Mouse (Mus musculus): ENCODE results near the gene Pramef12. TPM values are rescaled to one million over a fixed set of nuclear protein-coding genes. Genes with fewer than 3 reads are reported as not detected.

Gene Pramef12
- total and polyA plus RNA-seq, 3 experiments: not detected

DNA sequence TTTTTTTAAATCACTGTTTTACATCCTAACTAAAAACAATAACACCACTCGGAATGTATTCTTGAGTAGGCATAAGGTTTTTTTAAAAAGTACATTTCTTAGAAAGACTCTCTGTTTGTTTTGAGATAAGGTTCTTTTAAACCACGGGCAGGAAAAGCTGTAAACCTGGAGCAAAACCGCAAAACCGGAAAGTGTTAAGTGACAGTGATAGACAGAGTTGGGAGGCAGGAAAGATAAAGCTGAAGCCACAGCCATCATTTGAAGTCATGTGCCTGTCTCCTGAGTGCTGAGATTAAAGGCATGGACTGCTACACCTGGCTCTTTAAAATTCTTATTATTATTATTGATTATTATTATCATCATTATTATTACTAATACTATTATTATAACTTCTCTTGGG lies 5.6 kb downstream of the Pramef12 start:
- no peaks in the 10 kb centered on the region for H3K9me3 ChIP-seq (replicated peaks; ENCODE audit: insufficient read depth, low read length)
- H3K27me3 ChIP-seq (ENCODE audit: control insufficient read depth in 1 of 2, insufficient read depth in 2 of 2, low read length in 2 of 2): no peaks in the 10 kb centered on the region
- DNase-seq (ENCODE audit: low read depth, low spot score): no peak
- H3K36me3 ChIP-seq (ENCODE audit: control insufficient read depth in 1 of 2, insufficient read depth in 2 of 2, low read length in 2 of 2): no peaks in the 10 kb centered on the region
- H3K4me1 ChIP-seq (ENCODE audit: control insufficient read depth in 1 of 2, insufficient read depth in 2 of 2, low read length in 2 of 2): no peaks in the 10 kb centered on the region
- H3K27ac ChIP-seq (ENCODE audit: control insufficient read depth, low read depth, low read length): no peak overlapping the region
- H3K4me3 ChIP-seq (ENCODE audit: control insufficient read depth in 1 of 2, insufficient read depth in 1 of 2, low read depth in 2 of 2, low read length in 2 of 2): no peak overlapping the region
- no peak for TF ChIP-seq USF1 (IDR thresholded peaks at IDR 0.05; ENCODE audit: low read depth, low read length)
- no peak for TF ChIP-seq GABPA (IDR thresholded peaks at IDR 0.05; ENCODE audit: low read depth, low read length)
- TF ChIP-seq POLR2AphosphoS2 (IDR thresholded peaks at IDR 0.05; ENCODE audit: low read length): no peak
- no peak for TF ChIP-seq POLR2A (IDR thresholded peaks at IDR 0.05; ENCODE audit: control insufficient read depth in 1 of 2, insufficient read depth in 1 of 2, low read depth in 1 of 2, low read length in 2 of 2, poor library complexity in 1 of 2)
- no peak for TF ChIP-seq ZKSCAN1 (IDR thresholded peaks at IDR 0.05; ENCODE audit: low read depth, low read length)
- no peak for TF ChIP-seq POLR2AphosphoS5 (IDR thresholded peaks at IDR 0.05; ENCODE audit: borderline replicate concordance, low read depth, low read length)
- TF ChIP-seq USF2 (IDR thresholded peaks at IDR 0.05; ENCODE audit: borderline replicate concordance in 1 of 2, insufficient read depth in 1 of 2, low read depth in 1 of 2, low read length in 2 of 2): no peak
- TF ChIP-seq E2F4 (IDR thresholded peaks at IDR 0.05; ENCODE audit: borderline replicate concordance, low read depth, low read length): no peak
- no peak for TF ChIP-seq RAD21 (IDR thresholded peaks at IDR 0.05; ENCODE audit: low read depth, low read length)
- no peak for TF ChIP-seq MAZ (IDR thresholded peaks at IDR 0.05; ENCODE audit: low read depth, low read length)
- no peak for TF ChIP-seq CHD1 (IDR thresholded peaks at IDR 0.05; ENCODE audit: low read depth, low read length)
- no peak for TF ChIP-seq CTCF (IDR thresholded peaks at IDR 0.05 in 2 of 3, conservative IDR thresholded peaks at IDR 0.05 in 1 of 3; ENCODE audit: control insufficient read depth in 1 of 3, insufficient read depth in 1 of 3, low read depth in 2 of 3, low read length in 3 of 3, poor library complexity in 1 of 3, severe bottlenecking in 1 of 3)
- TF ChIP-seq CHD2 (IDR thresholded peaks at IDR 0.05; ENCODE audit: low read length): no peak
- TF ChIP-seq ELF1 (IDR thresholded peaks at IDR 0.05; ENCODE audit: low read depth, low read length): no peak
- TF ChIP-seq TAL1 (IDR thresholded peaks at IDR 0.05; ENCODE audit: low read length): no peak
- no peak for TF ChIP-seq JUND (IDR thresholded peaks at IDR 0.05; ENCODE audit: low read depth, low read length)
- no peak for TF ChIP-seq TCF12 (IDR thresholded peaks at IDR 0.05; ENCODE audit: low read depth, low read length)
- H3K9ac ChIP-seq (ENCODE audit: control insufficient read depth, low read depth, low read length, poor library complexity, severe bottlenecking): no peak overlapping the region
- no peaks in the 10 kb centered on the region for H3K79me2 ChIP-seq (ENCODE audit: control insufficient read depth, insufficient read depth, low read length, poor library complexity)

DNA sequence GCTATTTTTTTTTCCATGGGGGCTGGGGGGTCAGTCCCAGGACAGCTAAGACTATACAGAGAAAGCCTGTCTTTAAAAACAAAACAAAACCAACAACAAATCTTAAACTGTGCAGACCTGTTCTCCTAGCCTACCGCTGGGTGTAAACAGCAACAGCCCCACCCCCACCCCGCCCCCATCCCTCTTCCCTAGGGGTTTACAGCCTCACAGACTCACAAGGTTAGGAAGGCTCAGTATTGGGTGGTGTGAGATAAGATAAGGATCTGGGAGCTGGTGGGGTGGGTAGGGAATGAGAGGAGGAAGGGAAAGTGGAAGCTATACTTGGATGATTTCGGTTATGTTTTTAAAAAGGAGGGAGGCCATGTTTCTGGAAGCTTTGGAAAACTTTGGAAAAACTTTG lies 11.9 kb downstream of the Pramef12 start:
- H3K9ac ChIP-seq (ENCODE audit: control insufficient read depth, low read depth, low read length, poor library complexity, severe bottlenecking): no peak overlapping the region
- H3K79me2 ChIP-seq (ENCODE audit: control insufficient read depth, insufficient read depth, low read length, poor library complexity): no peaks in the 10 kb centered on the region
- H3K4me1 ChIP-seq (ENCODE audit: control insufficient read depth in 1 of 2, insufficient read depth in 2 of 2, low read length in 2 of 2): no peaks in the 10 kb centered on the region
- H3K27me3 ChIP-seq (ENCODE audit: control insufficient read depth in 1 of 2, insufficient read depth in 2 of 2, low read length in 2 of 2): no peaks in the 10 kb centered on the region
- H3K9me3 ChIP-seq (replicated peaks; ENCODE audit: insufficient read depth, low read length): no peaks in the 10 kb centered on the region
- H3K36me3 ChIP-seq (ENCODE audit: control insufficient read depth in 1 of 2, insufficient read depth in 2 of 2, low read length in 2 of 2): no peaks in the 10 kb centered on the region
- TF ChIP-seq NELFE (IDR thresholded peaks at IDR 0.05; ENCODE audit: low read depth, low read length): no peak
- TF ChIP-seq CHD2 (IDR thresholded peaks at IDR 0.05; ENCODE audit: low read length): no peak
- no peak for TF ChIP-seq NRF1 (IDR thresholded peaks at IDR 0.05; ENCODE audit: insufficient read depth, low read depth, low read length, poor library complexity, severe bottlenecking)
- no peak for TF ChIP-seq ELF1 (IDR thresholded peaks at IDR 0.05; ENCODE audit: low read depth, low read length)
- no peak for TF ChIP-seq USF1 (IDR thresholded peaks at IDR 0.05; ENCODE audit: low read depth, low read length)
- no peak for TF ChIP-seq UBTF (IDR thresholded peaks at IDR 0.05; ENCODE audit: borderline replicate concordance, insufficient read depth, low read depth, low read length)
- no peak for TF ChIP-seq TAL1 (IDR thresholded peaks at IDR 0.05; ENCODE audit: low read length)
- TF ChIP-seq MEF2A (IDR thresholded peaks at IDR 0.05; ENCODE audit: extremely low read depth, insufficient replicate concordance, low read depth, low read length, poor library complexity, severe bottlenecking): no peak
- no peak for TF ChIP-seq TBP (IDR thresholded peaks at IDR 0.05; ENCODE audit: low read depth, low read length)
- no peak for DNase-seq (ENCODE audit: low read depth, low spot score)
- H3K4me3 ChIP-seq (ENCODE audit: control insufficient read depth in 1 of 2, insufficient read depth in 1 of 2, low read depth in 2 of 2, low read length in 2 of 2): no peak overlapping the region
- no peak overlapping the region for H3K27ac ChIP-seq (ENCODE audit: control insufficient read depth, low read depth, low read length)
